Mouse (Mus musculus) hindbrain, embryonic 16.5 days (tissue): ENCODE results near the gene Gm815. TPM values are rescaled to one million over a fixed set of nuclear protein-coding genes. Genes with fewer than 3 reads are reported as not detected.

Experiments used
- ATAC-seq: fragments of 200-750 bp; cut with Nextera tagmentation; 2 replicates; pipeline ENCODE4 v1.8.0; 2017; ENCODE audit warnings: moderate TSS enrichment, moderate library complexity
- H3K27ac ChIP-seq: fragments of 300-500 bp; sonication (generic); 2 replicates; pipeline ENCODE4 v1.5.1; 2014; ENCODE audit warnings: low read depth, mild to moderate bottlenecking, control low read depth, low read length, moderate library complexity
- H3K27me3 ChIP-seq: fragments of 300-500 bp; sonication (generic); replicated peaks from 2 replicates; pipeline ENCODE4 v1.6.1; 2014; ENCODE audit warnings: low read length; ENCODE audit not compliant: control insufficient read depth, insufficient read depth
- H3K36me3 ChIP-seq: fragments of 300-500 bp; sonication (generic); 2 replicates; pipeline ENCODE4 v1.6.1; 2014; ENCODE audit warnings: mild to moderate bottlenecking, low read length, moderate library complexity, mixed read lengths; ENCODE audit not compliant: control insufficient read depth, insufficient read depth
- H3K4me1 ChIP-seq: fragments of 300-500 bp; sonication (generic); 2 replicates; pipeline ENCODE4 v1.6.1; 2014; ENCODE audit warnings: low read depth, low read length; ENCODE audit not compliant: control insufficient read depth, insufficient read depth
- H3K4me2 ChIP-seq: fragments of 300-500 bp; sonication (generic); 2 replicates; pipeline ENCODE4 v1.6.1; 2014; ENCODE audit warnings: mild to moderate bottlenecking, low read length, control low read depth, moderate library complexity
- H3K4me3 ChIP-seq: fragments of 300-500 bp; sonication (generic); 2 replicates; pipeline ENCODE4 v1.5.1; 2014; ENCODE audit warnings: mild to moderate bottlenecking, low read length, control low read depth, moderate library complexity
- H3K9ac ChIP-seq: fragments of 300-500 bp; sonication (generic); 2 replicates; pipeline ENCODE4 v1.6.1; 2014; ENCODE audit warnings: low read depth, mild to moderate bottlenecking, control low read depth, low read length, moderate library complexity
- H3K9me3 ChIP-seq: fragments of 300-500 bp; sonication (generic); 2 replicates; pipeline ENCODE4 v1.6.1; 2014; ENCODE audit warnings: mild to moderate bottlenecking, low read length, moderate library complexity; ENCODE audit not compliant: control insufficient read depth
- WGBS: fragments of 180-500 bp; shearing (Covaris S2); extraction: QIAGEN DNeasy Blood & Tissue Kit; methylation state at CpG from one replicate; pipeline ENCODE4 v1.1.7; 2014; 5-methylcytosine and 5-hydroxymethylcytosine counted together
- polyA plus RNA-seq: library from polyadenylated mRNA; unstranded; fragments of >200 nt; fragmentation: Nextera tagmentation; extraction: Ambion mirVana; gene quantifications from 2 replicates; pipeline ENCODE4 v1.2.1, GENCODE M21; 2015

The Gm815 gene
- not detected in 2 replicates for polyA plus RNA-seq

DNA sequence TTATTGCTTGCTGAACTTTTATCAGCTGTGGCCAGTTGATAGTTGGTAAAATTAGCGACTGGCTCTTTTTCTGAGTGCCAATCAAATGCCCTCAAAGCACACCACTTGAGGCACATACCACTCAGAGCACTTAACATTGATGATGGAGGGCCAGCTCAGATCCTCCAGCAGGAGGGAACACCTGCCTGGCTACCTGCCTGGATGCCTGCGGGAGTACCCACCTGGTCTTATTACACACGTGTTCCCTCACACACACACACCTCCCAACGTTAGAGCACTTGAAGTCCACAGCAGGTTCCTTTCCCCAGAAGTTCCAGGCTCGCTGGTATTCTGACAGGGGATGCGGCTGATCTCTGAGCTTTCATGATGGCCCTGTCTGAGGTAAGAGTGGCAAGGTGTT, at the start of gene Gm815:
Gm815 (plus strand) TSS at position 266 of the 400 bp plus-strand sequence.
- Histone ChIP-seq H3K9me3 (no peaks in the 10 kb centered on the region), H3K4me3 (no peak within 1 kb of the TSS), H3K27me3 (no peaks in the 10 kb centered on the region; the same call in 1 of the 2 replicates), H3K36me3 (no peaks in the 10 kb centered on the region), H3K4me1 (no peaks in the 10 kb centered on the region), H3K27ac (no peak within 1 kb of the TSS), H3K9ac (no peak within 1 kb of the TSS), H3K4me2 (no peak within 1 kb of the TSS)
- WGBS, result 77% methylated on average over 6 of the region's 6 CpGs
- no peak for ATAC-seq

- 79% methylated on average over 1 of the region's 1 CpGs for WGBS
- H3K4me3 ChIP-seq, result no peak overlapping the region
- no peak for ATAC-seq
- no peak overlapping the region for H3K27ac ChIP-seq
- H3K27me3 ChIP-seq, result no peaks in the 10 kb centered on the region
- H3K4me2 ChIP-seq, result no peak overlapping the region
- no peaks in the 10 kb centered on the region for H3K4me1 ChIP-seq
- H3K9ac ChIP-seq, result no peak overlapping the region
- H3K9me3 ChIP-seq, result no peaks in the 10 kb centered on the region
- H3K36me3 ChIP-seq, result no peaks in the 10 kb centered on the region
Measured at GRCm38 (mm10) chr19:26837626-26838025, 48.1 kb upstream of the Gm815 start.

DNA sequence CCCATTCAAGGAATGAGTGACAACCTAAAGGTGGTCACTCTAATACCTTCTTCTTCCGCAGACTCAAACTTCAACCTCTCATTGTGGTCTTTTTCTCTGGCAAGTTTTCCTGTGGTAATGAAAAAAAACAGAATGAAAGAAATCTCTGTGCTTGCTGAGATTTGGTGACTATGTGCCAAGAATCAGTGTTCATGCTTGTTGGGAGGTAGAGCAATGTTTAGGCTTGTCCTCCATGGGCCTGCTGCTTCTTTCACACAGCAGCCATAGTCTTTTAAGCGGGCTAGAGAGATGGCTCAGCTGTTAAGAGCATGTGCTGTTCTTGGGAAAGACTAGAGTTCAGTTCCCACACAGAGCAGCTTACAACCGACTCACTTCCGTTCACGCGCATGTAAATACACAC, 41.8 kb upstream of the Gm815 start:
- Histone ChIP-seq H3K4me1 (peaks cover 11% of the 10 kb centered on the region), H3K27ac (no peak overlapping the region), H3K4me3 (no peak overlapping the region), H3K4me2 (no peak overlapping the region), H3K9me3 (no peaks in the 10 kb centered on the region), H3K36me3 (no peaks in the 10 kb centered on the region), H3K27me3 (no peaks in the 10 kb centered on the region), H3K9ac (no peak overlapping the region)
- 74% methylated on average over 6 of the region's 6 CpGs for WGBS
- ATAC-seq, result no peak

DNA sequence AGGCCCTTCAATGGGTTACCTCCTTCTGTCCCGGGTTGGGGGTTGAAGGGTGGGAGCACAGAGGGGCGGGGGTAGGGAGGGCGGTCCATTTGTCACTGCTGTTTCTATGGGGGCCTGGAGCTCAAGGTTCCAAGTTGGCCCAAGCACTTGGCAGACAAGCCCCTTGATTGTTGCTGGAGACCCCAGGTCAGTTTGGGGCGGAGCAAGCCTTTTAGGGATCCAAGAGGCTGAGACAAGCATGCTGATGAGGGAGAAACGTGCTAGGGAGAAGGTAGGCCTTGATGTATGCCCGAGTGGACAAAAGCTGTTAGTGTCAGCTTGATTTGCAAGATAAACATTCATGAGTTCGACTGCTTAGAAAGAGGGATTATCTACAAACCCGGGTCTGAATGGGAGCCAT, 40.9 kb upstream of the Gm815 start:
- Histone ChIP-seq H3K9ac (peak overlapping the region; percentile 55), H3K4me2 (peak overlapping the region; percentile 69), H3K9me3 (no peaks in the 10 kb centered on the region), H3K4me3 (peak overlapping the region; percentile 42; the same call in 1 of the 2 replicates), H3K4me1 (peaks cover 11% of the 10 kb centered on the region), H3K27me3 (no peaks in the 10 kb centered on the region), H3K36me3 (no peaks in the 10 kb centered on the region), H3K27ac (peak overlapping the region; percentile 93)
- WGBS, result 7% methylated on average over 8 of the region's 8 CpGs
- peak; percentile 86 for ATAC-seq

GRCm38 (mm10) chr19:26845276-26846016, 40.2 kb upstream of the Gm815 start:
- Histone ChIP-seq H3K9ac (peak overlapping the region; percentile 73), H3K4me1 (peaks cover 11% of the 10 kb centered on the region), H3K9me3 (no peaks in the 10 kb centered on the region), H3K27me3 (no peaks in the 10 kb centered on the region), H3K36me3 (no peaks in the 10 kb centered on the region), H3K4me2 (peak overlapping the region; percentile 69), H3K4me3 (peak overlapping the region; percentile 42), H3K27ac (peak overlapping the region; percentile 93)
- ATAC-seq, result peak; percentile 95
- WGBS, result under 1% methylated on average over 16 of the region's 16 CpGs

DNA sequence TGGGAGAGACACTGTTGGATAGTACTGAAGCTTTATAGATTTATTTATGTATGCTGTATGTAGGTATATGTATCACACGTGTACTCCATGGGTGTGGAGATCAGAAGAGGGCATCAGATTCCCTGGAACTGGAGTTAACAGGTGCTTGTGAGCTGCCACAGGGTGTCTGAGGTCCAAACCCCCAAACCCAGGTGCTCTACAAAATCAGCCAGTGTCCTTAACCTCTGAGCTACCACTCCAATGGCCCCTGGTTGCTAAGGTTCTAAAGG, 39.7 kb upstream of the Gm815 start:
- Histone ChIP-seq H3K36me3 (no peaks in the 10 kb centered on the region), H3K4me2 (peak overlapping the region; percentile 69), H3K4me3 (peak overlapping the region; percentile 42), H3K9me3 (no peaks in the 10 kb centered on the region), H3K27ac (peak overlapping the region; percentile 93), H3K9ac (peak overlapping the region; percentile 73), H3K27me3 (no peaks in the 10 kb centered on the region), H3K4me1 (peaks cover 11% of the 10 kb centered on the region)
- WGBS, result 0% methylated on average over 1 of the region's 1 CpGs
- no peak; the same call in 1 of the 2 replicates for ATAC-seq

DNA sequence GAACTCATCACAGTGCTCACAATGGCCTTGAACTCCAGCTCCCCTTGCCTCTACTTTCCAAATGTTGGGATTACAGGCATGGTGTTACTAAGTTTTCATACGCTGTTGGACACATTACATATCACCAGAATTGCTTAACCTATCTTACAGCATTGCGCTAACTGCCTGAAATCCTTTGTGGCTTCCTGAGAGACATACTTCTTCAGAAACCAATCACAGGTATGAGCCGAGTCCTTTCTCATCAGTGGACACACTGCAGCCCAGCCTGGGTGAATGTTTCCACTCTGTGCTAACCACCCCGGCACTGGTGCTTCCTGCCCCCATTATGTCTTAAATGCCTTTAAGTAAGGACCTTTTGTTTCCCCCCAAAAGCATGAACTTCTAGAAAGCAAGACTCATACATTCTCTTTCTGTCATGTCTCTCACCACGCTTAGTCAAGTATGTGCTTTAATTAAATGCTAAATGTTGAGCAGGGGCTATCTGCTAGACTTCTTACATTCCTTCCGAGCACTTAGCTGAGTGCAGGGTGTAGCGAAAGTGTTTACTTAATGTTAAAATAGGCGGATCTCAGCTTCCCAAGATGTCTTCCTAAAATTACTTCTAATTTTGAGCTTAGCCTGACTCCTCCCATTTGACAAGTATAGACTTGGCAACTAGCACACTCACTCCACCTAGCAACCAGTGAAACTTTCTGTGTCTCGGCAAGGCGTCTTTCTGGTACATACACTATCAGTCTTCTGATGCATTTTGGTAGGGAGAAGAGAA, 34.5 kb upstream of the Gm815 start:
- Histone ChIP-seq H3K27me3 (no peaks in the 10 kb centered on the region), H3K4me1 (peaks cover 1% of the 10 kb centered on the region; the same call in 1 of the 2 replicates), H3K9ac (no peak overlapping the region), H3K36me3 (no peaks in the 10 kb centered on the region), H3K9me3 (no peaks in the 10 kb centered on the region), H3K4me2 (no peak overlapping the region), H3K4me3 (no peak overlapping the region), H3K27ac (no peak overlapping the region)
- no peak for ATAC-seq
- WGBS, result 70% methylated on average over 10 of the region's 10 CpGs

DNA sequence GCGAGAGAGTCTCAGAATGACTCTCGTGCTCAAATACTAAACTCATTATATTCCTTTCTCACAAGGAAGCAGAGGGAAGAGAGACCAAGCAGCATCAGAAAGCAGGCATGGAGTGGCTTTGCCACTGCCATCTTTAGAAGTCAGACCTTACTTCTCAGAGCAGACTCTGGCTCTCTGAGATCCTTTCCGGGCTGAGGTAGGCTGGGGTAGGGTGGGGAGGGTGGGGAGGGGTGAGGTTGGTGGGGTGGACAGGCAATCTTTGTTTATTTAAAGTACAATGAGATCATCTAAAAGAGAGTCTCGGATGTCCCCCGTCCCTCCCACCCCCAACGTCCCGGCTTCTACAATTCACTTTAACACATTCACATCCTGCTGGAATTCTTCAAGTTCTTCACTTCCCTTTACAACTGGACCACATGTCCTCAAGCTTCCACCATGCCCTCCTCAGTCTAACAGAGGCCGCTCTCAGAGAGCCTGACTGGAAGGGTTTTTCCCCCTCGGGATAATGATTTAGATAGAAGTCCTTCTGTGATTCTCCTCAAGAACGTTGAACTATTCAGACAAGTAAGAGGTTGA, 33.3 kb upstream of the Gm815 start:
- Histone ChIP-seq H3K4me1 (no peaks in the 10 kb centered on the region), H3K4me2 (no peak overlapping the region), H3K27ac (no peak overlapping the region), H3K9me3 (no peaks in the 10 kb centered on the region), H3K36me3 (no peaks in the 10 kb centered on the region), H3K4me3 (no peak overlapping the region), H3K27me3 (no peaks in the 10 kb centered on the region), H3K9ac (no peak overlapping the region)
- no peak for ATAC-seq
- WGBS, result 54% methylated on average over 10 of the region's 10 CpGs

DNA sequence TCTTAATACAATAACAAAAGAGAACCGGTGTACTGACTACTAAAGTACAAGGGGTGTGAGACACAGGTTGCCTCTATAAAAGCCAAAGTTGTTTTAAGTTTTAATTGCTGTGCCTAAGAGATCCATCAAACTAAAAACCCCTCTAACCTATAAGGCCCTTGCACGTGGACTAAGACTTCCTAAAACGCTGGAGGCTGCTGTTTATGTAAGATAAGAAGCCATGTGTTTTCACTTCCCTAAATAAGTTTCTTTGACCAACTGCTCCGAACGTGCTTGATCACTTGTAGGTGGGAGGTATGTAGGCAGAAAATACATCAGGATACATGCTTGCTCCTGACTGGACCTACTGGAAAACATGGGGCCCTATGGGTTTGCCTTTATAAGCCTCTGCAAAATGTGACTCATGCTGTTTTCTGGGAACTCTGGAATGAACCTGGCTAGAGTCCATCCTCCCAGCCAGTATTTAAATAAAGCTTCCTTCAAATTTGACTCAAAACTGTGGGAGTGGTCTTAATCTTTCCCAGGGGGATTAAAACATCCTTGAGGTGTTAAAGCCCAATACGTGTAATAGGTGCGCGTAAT, 31.9 kb upstream of the Gm815 start:
- Histone ChIP-seq H3K4me3 (no peak overlapping the region), H3K9ac (no peak overlapping the region), H3K36me3 (no peaks in the 10 kb centered on the region), H3K9me3 (no peaks in the 10 kb centered on the region), H3K27me3 (no peaks in the 10 kb centered on the region), H3K4me1 (no peaks in the 10 kb centered on the region; the same call in 1 of the 2 replicates), H3K4me2 (no peak overlapping the region), H3K27ac (no peak overlapping the region)
- ATAC-seq, result no peak
- WGBS, result 85% methylated on average over 8 of the region's 8 CpGs
